Mouse (Mus musculus): ENCODE data around the gene D930020B18Rik.

D930020B18Rik gene

DNA sequence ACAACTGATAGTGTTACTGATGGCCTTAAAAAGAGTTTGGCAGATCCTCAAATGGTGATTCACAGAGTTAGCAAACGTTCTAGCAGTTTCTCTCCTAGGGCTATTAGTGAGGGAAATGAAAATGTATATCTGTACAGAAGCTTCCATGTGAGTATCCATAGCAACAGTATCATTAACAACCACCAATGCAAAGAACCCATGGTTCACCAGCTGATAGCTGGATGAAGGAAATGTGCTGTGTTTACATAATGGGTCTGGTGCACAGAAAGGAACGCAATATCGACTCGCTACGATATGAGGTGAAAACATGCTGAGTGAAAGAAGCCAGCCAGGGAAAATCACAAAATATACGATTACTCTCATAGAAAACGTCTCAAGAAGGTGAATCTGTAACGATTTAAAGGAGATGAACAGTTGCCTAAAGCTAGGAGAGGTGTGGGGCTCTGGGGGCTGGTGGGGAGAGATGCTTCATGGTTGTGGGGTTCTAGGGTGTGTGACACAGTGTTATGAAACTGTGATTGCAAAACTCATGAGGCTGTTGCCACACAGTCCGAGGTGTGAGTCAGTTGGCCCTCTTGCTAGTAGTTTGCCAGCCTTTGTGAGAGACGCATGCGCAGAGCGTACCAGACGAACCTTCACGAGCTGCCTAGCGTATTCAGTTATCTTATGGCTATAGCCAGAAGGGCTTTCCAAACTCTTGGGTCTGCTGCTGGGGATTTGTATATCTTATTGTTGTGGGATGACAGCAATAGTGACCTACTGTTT lies 64.2 kb downstream of the D930020B18Rik start:
- DNase-seq = no peak

- no peak for DNase-seq
Measured at GRCm38 (mm10) chr10:121716862-121717261, 75.5 kb downstream of the D930020B18Rik start.

- no peak for DNase-seq
Measured at GRCm38 (mm10) chr10:121718896-121719585, 77.7 kb downstream of the D930020B18Rik start.

DNA sequence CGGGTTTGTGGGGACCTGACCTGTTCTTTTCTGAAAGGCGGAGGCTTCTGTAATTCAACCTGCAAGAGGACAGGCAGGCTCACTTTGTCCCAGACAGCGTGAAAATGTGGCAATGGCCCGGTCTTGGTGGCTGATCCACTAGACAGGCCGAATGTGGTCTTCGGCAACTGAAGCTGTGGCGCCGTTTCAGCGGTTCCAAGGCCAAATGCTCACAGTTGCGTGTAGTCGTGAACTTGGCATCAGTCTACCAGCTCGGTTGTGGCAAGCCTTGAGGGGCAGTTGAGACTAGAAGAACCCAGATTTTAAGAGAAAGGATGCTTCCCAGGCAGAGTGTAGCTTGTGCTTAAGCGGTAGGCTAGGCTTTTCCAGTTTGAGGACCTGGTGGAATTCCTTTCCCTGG lies 79.3 kb downstream of the D930020B18Rik start:
- no peak for DNase-seq

DNA sequence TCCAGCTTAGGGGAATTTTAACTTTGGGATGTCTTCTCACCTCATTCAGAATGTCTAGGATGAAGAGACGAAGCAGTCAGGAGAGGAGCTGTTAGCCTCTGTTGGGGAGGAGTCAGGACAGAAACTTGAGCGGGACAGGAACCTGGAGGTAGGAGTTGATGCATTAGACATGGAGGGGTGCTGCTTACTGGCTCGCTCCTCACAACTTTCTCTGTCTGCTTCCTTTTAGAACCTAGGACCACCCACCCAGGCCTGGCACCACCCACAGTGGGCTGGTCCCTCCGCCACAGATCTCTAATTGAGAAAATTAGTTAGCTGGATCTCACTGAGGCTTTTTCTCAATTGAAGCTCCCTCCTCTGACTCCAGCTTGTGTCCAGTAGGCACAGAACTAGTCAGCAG lies 85.1 kb downstream of the D930020B18Rik start:
- DNase-seq = no peak

- DNase-seq = no peak
Measured at GRCm38 (mm10) chr10:121727151-121727550, 85.8 kb downstream of the D930020B18Rik start.

DNA sequence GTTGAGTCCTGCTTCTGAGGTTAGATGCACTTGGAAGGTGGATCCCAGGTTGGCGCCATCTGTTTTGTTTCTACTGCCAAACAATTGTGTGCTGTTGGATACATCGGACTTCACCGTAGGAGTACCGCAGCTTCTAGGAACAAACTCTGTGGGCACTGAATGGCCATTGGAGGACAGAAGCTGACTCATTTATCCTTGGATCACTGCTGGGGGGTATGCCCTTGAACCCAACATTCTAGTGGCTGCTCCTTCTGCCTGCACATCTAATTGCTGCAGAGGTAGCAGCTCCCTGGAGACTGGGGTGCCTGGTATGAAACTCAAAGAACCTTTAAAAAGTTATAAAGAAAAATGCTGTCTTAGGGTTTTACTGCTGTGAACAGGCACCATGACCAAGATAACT lies 86.8 kb downstream of the D930020B18Rik start:
- DNase-seq = no peak

- DNase-seq = no peak
Measured at GRCm38 (mm10) chr10:121731048-121731725, 89.8 kb downstream of the D930020B18Rik start.

- no peak for DNase-seq
Measured at GRCm38 (mm10) chr10:121732542-121732941, 91.2 kb downstream of the D930020B18Rik start.

DNA sequence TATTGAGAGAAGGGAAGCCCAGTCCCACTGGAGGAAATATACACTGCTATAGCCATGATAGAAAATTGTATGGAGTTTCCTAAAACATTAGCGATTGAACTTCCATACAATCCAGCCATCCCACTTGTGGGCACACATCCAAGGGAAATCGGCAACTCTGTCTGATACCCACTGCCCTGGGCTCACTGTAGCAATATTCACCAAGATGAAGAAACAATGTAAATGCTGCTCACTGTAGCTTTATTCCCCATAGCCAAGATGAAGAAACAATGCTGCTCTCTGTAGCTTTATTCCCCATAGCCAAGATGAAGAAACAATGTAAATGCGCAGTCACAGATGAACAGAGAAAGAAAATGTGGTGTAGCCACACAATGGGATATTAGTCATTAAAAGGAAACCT lies 95.9 kb downstream of the D930020B18Rik start:
- no peak for DNase-seq

GRCm38 (mm10) chr10:121739548-121740505 lies 98.4 kb downstream of the D930020B18Rik start, which contains the start of gene BC048403:
BC048403 (plus strand) TSS chr10:121739937.
- peak; percentile 70 to 82 for DNase-seq

- DNase-seq = no peak
Measured at GRCm38 (mm10) chr10:121742336-121742735, 100.9 kb downstream of the D930020B18Rik start.

Measured in kidney, adult 8-10 months (tissue).